Mouse (Mus musculus) lung, postnatal 25 days (tissue): ENCODE results near the gene Foxo3.

Source experiments
- DNase-seq: peaks from one replicate; pipeline ENCODE4 v3.0.0; 2022; ENCODE audit warnings: low spot score

Foxo3 gene

DNA sequence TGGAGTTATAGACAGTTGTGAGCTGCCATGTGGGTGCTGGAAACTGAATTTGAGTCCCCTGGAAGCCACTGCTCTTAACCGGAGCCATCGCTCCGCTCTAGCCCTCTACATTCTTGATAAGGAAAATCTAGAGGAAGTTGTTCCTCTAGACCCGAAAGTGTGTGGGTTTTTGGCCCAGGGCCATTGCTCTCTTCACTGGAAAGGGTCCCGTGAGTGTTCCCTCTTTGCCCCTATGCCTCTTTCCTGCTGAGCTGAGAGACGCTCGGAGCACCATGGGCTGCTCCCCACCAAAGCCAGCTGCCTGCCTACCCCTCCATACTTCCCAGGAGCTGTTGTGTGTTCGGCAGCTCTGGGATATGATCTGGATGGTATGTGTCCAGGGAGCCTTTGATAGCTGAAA, 96.2 kb downstream of the Foxo3 start:
- no peak for DNase-seq

DNA sequence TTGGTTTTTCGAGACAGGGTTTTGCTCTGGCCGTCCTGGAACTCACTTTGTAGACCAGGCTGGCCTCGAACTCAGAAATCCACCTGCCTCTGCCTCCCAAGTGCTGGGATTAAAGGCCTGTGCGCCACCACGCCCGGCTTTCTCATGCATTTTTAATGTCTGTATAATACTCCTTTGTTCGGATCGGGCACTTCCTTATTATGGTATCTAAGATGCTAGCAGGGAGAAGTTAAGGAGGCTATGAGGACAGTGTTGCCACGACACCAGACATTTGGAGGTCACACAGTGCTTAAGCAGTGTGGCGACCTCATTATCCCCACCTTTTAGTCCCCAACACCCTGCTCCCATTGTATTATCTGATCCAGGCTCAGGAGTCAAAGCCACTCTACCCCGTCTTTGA, 97.8 kb downstream of the Foxo3 start:
- DNase-seq: no peak

DNA sequence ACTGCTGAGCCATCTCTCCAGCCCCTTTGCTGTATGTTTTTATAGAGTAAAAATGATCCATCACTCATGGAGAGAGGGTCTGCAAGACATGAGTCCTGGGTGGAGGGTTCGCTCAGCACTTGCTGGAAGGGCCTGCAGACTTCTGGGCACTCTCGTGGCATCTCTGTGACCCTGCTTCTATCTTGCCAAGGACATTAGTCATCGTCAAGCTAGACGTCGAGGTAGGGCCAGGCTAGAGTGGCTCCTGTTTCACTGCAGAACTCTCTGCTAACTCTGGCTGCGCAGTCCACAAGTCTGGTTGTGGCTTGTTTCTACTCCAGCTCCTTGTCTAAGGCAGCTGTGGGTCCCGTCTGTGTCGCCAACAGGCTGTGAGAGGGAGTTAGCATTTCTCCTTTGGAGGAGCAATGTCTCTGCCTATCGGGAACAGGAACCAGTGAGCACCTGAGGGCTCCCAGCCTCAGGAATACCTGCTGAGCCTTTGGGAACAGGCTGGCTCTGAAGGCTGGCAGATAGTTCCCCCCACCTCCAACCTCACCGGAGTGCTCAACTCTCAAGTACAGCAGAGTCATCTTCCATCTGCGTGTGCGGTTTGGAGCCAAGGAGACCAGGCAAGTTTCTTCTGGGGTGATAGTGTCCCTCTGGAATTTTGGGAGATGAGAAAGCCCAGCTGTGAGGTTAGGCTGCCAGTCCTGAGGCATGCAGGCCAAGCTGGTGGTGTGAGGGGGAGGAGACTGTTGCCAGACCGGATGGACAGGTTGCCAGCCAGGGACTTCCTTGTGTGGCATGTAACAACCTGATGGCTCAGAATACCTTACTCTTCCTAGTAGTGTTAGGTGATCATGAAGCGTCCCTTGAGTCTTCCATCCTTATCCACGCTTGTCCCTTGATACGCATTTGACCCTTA, 98.5 kb downstream of the Foxo3 start:
- DNase-seq: peak; percentile 63

DNA sequence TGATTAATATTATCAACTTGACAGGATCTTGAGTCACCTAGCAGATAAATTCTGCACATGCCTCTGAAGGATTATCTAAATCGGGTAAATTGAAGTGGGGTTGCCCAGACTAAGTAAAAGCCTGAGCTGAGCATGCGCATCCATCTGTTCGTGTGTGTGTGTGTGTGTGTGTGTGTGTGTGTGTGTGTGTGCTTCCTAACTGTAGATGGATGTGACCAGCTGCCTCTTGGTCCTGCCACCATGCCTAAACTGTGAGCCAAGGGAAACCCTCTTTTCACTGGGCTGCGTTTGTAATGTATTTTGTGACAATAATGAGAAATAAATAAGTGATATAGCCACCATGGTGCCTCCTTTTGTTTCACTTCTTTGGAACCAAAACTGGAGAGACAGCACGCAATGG, 102.3 kb downstream of the Foxo3 start:
- DNase-seq: no peak

DNA sequence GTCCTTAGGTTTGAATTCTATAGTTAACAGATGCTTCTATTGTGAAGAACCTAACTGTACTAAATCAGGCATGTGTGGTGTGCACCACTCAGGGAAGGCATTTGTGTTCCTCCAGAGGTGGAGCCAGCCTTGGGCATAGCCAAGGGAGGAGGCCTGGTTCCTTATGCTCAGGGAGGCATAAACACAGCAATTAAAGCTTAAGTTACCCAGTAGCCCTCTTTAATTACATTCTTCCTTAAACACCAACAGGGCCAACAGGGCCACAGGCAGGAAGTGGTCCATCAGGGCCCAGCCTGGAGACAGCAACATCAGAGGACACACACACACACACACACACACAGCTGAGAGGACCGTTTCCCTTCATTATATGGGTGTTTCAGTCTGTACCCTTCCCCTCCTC, 102.7 kb downstream of the Foxo3 start:
- no peak for DNase-seq

DNA sequence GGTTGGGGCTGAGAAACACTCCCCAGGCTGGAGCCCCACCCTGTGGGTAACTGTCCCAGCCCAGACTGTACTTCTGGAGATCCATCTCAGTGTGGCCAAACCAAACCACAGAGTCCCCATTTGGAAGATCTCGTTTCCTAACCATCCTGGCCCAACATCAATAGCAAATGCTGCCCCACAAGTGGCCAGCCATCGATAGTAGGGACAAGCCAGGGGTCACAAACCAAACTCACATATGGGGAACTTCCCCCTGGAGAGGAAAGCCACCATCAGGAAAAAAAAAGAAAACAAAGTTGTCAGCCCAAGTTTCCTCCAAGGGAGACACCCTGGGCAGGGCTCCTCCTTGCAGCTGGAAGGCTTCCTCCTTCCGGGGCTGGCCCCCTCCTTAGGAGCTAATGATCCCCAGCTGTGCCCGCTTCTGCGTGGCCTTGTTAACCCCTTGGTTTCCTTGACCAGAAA, 105.6 kb downstream of the Foxo3 start:
- DNase-seq: no peak

DNA sequence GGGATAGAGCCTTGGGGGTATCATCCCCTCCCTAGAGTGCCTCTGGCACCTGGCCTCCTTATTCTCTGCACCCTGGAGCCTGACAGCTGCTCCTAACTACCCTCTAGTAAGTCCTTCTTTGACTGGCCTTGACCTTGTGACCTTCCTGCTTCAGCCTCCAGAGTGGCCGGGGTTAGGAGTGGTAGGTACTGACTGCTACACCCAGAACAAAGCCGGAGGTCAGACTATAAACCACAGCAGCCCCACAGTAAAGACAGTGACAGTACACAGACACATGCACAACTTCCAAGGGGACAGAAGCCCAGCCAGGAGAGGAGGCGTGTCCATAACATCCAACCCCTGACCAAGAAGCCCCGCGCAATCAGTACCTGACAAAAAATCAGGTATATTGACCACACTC, 106.4 kb downstream of the Foxo3 start:
- no peak for DNase-seq

DNA sequence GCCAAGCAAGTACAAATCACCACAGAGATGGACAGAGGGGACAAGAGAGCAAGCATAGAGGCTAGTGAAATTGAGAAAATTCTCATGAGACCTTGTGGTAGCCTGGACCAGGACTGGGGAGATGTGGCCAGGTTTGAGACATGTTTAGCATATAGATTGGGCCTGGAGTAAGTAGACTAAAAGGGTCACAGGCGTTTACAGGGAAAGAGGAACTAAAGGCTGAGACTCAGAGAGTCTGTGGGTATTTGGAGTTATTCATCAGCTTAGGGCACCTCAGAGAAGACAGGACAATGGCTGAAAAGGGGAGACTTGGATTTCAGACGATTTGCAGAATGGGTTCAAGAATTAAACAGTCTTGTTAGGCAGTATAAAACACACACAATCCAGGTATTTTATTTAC, 121.8 kb downstream of the Foxo3 start:
- DNase-seq: no peak

DNA sequence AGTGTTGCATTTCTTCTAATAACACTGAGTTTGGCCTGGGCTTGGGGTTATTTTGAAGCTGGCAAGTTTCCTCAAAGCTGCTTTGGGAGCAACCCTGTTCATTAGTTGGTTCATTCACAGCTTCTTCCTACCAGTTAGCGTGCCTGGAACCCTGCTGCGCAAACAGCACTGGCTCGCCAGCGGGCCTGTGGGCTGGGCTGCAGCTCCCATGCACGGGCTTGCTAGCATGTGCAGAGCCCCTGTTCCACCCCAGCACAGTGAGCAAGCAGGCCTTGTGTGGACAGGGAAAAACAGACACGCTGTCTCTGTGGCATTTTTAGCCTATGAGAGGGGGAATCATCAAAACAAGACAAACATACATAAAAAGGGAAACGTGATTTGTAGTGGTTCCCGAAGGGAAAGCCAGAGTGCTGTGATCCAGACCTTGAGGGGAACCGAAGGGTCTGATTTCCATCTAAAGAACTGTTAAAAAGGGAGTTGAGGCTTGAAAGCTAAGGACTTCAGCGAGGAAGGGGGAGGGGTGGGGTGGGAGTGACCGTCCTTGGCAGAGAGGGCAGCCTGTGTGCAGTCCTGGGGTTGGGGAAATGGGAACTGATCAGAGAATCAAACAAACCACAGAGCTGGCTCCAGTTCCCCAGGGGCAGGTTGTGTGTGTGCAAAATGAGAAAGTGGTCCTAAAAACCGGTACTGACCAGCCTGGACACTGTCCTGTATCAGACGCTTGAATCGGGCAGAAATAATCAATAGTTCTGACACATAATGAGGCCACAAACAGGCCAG, 123.9 kb downstream of the Foxo3 start:
- no peak for DNase-seq

DNA sequence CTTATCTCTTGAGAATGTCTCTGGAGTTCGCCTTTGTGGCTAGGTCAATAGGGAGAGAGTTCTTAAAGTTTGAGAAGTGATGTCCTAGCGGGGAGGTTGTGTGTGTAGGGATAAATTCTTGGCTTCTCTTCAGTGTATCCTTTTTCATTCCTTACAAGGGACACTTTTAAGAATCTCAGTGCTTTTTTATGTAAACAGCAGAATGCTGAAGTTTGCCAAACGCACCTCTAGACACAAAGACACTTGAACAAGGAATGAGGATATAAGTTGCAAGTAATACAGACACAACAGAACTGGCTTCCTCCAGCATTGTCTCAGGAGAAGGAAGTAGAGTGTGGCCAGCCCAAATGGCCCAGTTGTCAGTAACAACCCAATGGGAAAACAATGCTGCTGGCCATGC, 126.8 kb downstream of the Foxo3 start:
- DNase-seq: no peak

DNA sequence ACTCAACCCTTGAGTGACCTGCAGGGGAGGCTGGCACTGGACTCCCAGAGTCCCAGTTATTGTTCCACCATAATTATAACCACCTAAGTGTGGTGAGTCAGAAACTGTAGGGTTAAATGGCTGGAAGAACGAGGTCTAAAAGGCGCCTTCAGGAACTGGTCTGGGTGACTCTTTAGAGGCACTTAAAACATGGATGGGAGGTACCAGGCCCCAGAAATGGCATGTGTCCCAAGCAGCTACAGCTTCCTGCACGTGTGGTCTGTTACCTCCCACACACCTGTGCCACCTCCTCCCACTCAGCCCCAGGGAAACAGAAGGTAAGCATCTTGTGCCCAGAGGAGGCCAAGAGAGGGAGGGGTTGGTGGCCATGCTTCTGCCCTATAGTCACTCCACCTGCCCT, 128.2 kb downstream of the Foxo3 start:
- DNase-seq: peak; percentile 80

DNA sequence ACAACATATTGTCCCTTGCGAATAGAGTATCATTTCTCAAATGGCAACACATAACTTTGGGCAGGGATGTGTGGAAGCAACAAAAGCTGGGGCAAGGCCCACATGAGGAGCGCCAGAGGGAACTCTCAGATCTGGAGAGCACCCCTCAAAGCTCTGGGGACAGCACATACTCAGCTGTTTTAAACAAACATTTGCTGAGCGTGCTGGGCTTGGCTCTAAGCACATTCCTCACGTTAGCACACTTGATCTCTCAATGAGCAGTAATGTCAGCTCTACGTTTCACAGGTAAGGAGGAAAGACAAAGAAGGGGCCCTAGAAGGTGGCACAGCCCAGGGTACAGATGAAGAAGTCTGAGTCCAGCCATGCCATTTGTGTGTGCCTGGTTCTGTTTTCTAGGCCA, 131.3 kb downstream of the Foxo3 start:
- peak; percentile 83 for DNase-seq

DNA sequence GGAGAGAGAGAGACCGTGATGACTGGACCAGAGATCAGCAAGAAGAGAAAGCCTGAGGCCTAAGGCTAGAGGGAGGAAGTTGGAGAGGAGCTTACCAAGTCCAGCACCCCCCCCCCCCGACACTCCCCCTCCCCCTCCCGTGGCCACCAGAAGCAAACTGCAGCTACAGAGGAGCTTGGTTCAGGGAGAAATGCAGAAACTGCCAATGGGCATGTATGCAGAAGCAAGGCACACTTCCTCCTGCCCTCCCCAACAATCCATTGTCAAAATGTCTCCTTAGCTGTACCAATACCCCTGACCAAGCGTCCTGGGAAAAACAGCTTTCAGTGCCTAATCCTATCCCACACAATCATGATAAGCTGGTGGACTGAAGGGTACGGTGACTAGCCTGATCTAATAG, 131.8 kb downstream of the Foxo3 start:
- DNase-seq: no peak

DNA sequence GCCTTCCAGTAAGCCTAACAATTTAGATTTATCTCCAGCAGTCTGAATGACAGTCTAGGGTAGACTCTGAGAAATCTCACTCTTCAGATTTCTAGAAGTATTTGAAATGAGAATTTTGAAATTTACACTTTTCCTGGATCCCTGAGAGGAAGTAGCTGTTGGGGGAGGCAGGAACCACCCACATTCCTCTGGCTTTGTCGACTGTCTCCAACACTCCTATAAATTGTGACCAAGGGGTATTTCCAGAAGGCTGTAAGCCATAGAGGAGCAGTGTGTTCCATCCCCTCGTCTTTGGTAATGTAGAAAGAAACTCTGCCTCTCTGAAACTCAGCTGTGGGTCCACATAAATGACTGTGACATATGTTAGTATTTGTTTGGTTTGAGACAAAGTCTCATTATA, 132.4 kb downstream of the Foxo3 start:
- DNase-seq: no peak

DNA sequence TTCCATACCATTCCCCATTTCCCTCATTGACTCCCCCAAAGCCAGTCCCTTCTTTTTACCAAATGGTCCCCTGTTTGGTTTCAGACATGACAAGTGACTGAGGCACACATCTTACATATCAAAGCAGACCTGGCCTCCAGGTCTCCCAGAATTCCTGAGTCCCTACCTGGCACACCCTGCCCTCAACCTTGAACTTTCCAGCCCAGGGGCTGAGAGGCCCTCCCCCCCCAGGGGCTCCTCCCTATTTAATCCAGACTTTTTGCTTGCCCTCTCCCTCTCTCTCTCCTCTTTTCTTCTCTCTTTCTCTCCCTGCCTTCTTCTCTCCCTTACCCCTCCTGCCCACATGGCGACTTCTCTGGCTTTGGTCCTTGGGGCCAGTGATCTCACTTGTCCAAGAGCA, 133.8 kb downstream of the Foxo3 start:
- DNase-seq: no peak

DNA sequence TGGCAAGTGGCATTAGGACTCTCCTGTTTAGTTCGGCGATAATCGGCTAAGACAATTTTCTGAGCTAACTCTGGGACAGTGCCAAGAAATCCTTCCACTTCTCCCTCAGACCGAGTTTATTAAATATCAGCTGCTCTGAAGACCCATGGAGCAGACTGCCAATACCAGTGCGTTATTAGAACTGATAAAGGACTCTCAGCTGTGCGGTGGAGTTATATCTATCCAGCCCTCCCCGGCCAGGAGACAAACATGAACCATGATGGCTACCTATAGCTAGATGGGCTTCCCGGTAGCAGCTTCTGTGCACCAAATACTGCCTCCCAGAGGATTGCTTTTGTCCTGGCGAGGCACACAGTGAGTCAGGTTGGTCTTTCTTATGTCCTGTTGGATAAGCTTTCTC, 134.5 kb downstream of the Foxo3 start:
- DNase-seq: no peak

DNA sequence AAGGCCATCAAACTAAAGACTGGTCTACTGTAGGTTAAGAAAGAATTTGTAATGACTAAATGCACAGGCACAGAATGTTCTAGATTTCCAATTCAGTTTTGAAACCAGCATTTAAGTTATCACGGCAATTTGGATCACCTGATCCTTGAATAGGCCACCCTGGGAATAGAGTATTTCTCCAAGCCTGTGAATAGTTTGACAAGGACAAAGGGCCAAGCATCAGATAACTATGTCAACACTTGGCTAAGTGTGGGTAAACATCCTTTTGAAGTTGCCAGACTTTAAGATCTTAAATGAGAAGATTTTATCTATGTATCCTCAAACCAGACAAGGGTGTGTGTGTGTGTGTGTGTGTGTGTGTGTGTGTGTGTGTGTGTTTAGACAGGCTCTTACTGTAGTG, 136.8 kb downstream of the Foxo3 start:
- peak; percentile 50 for DNase-seq

DNA sequence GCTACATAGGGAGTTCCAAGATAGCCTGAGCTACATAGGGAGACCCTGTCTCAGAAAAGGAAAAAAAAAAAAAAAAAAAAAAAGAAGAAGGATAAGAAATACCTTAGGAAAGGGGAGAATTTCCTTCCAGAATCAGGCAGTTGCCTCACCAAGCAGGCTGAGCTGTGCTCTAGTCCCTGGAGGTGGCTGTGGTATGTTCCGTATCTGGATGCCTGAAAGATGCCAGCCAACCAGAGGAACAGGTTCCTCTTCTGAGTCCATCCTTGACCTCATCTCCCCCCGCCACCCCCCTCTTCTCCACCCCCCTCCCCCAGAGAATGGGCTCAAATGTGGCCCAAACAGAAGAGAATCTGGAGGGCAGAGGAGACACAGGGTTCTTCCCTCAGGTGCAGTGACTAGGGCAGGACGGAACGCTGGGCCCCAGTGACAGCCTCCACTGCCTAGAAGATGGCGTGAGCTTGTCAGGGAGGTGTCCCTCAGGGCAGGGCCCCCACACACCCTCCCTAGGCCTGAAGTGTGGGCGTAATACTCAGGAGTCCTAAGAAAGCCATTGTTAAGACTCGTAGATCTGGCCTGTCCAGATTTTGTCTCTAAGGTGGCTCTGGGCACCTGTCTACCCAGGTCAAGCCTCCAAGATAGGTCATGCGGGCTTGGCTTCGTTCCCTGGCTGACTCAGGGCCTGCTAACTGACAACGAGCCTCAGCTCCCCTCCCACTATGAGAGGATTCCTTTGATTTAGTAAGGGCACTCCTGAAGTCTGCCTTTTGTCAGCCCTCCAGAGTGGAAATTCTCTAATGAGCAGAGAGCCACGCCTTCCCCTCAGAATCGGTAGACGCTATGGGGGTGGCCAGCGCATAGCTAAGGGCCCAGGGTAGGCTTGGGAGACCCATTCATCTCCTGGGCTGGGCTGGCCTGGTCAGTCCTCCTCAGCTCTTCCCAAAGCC, 141.5 kb downstream of the Foxo3 start:
- DNase-seq: peak; percentile 78
